Mouse (Mus musculus) cortical plate, adult 2 months (tissue): ENCODE data around the gene Tcea3.

Experiments used
- CTCF ChIP-seq: fragments of 200-500 bp; IDR thresholded peaks from 2 replicates; pipeline ENCODE4 v1.5.1; 2011; ENCODE audit warnings: mild to moderate bottlenecking, control low read depth, low read length; ENCODE audit not compliant: insufficient read depth; ENCODE audit errors: extremely low read depth
- POLR2A ChIP-seq: fragments of 200-500 bp; IDR thresholded peaks from 2 replicates; pipeline ENCODE4 v1.6.1; 2011; ENCODE audit warnings: mild to moderate bottlenecking, low read length, control low read depth; ENCODE audit not compliant: insufficient read depth; ENCODE audit errors: extremely low read depth

- TF ChIP-seq CTCF (no peak), POLR2A (no peak)
Observed at GRCm38 (mm10) chr4:136308355-136308754, 60.8 kb downstream of the Tcea3 start.
